Mouse (Mus musculus) bone marrow macrophage, adult 2 months (primary cell): ENCODE data around the gene Gm21974.

Experiments
- CTCF ChIP-seq: IDR thresholded peaks from 2 replicates; pipeline ENCODE4 v1.5.1; 2012; ENCODE audit warnings: low read depth, mild to moderate bottlenecking, low read length, moderate library complexity
- POLR2A ChIP-seq: IDR thresholded peaks from 2 replicates; pipeline ENCODE4 v1.6.1; 2012; ENCODE audit warnings: mild to moderate bottlenecking, low read depth, low read length, borderline replicate concordance

DNA sequence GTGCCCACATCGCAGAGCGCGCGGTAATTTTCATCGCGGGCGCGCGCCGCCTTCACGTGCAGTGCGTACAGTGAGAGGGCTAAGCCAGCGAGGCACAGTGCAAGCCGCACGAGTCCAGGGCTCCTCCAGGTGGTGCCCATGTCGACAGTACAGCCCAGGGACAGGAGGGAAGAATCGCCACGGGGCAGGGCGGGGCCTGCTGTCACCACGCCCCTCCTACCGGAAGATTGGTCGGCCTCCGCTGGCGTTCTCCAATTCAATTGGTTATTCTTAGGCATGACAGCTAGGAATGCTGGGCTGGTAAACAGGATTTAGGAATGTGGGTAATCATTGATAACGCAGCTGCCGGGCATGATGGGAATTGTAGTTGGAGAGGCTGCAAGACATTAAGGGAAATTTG is at the start of gene Gm21974, which contains the start of gene Vkorc1:
- TF ChIP-seq CTCF (no peak), POLR2A (no peak)
